Mouse (Mus musculus) G1E (cell line): ENCODE measurements at regions not wholly inside any gene's neighbourhood (a gene's known extent, or its start where the extent isn't known, plus 50 kb on each side); places are given as distances from the start of the nearest gene placed in this dataset.

ENCODE experiments used
- CTCF ChIP-seq: IDR thresholded peaks from 2 replicates; pipeline ENCODE4 v1.5.1; 2012; ENCODE audit warnings: low read depth, low read length, inconsistent platforms, mixed read lengths
- GATA1 ChIP-seq: IDR thresholded peaks from 2 replicates; pipeline ENCODE4 v1.6.1; 2012; ENCODE audit warnings: borderline replicate concordance, low read length, inconsistent platforms, mixed read lengths
- POLR2AphosphoS5 ChIP-seq: IDR thresholded peaks from 2 replicates; pipeline ENCODE4 v1.6.1; 2012; ENCODE audit warnings: low read depth, low read length, inconsistent platforms; ENCODE audit not compliant: insufficient replicate concordance
- TAL1 ChIP-seq: conservative IDR thresholded peaks from 2 replicates; pipeline ENCODE4 v1.6.1; 2012; ENCODE audit warnings: low read depth, low read length, inconsistent platforms, mixed read lengths

GRCm38 (mm10) chr6:81413611-81414010 lies 509.9 kb upstream of the Gcfc2 start:
- TF ChIP-seq CTCF, result no peak
- no peak for TF ChIP-seq GATA1
- TF ChIP-seq TAL1, result no peak
- TF ChIP-seq POLR2AphosphoS5, result no peak
